Comparison of ENCODE assay signal across 8 mouse cellular contexts in genomic region chr16:31201704-31202103, GRCm38 (mm10). TPM values are rescaled to one million over a fixed set of nuclear protein-coding genes. Genes with fewer than 3 reads are reported as not detected.
DNase-seq lines count a peak whose midpoint lies in the region; ATAC-seq and TF ChIP-seq lines count a peak whose summit lies in the region.

No protein-coding gene starts in this region.

- peaks cover 16% of the 10 kb centered on the region for H3K4me1 ChIP-seq in forebrain, embryonic 16.5 days (replicated peaks; ENCODE audit: control insufficient read depth, insufficient read depth, low read length)
- H3K4me1 ChIP-seq in limb, embryonic 12.5 days (replicated peaks), result peaks cover 10% of the 10 kb centered on the region
- H3K4me1 ChIP-seq in neural tube, embryonic 13.5 days (replicated peaks), result peaks cover 31% of the 10 kb centered on the region

- no peaks in the 10 kb centered on the region for H3K9me3 ChIP-seq in forebrain, embryonic 16.5 days (ENCODE audit: control insufficient read depth, low read length)
- H3K9me3 ChIP-seq in limb, embryonic 12.5 days, result no peaks in the 10 kb centered on the region
- H3K9me3 ChIP-seq in neural tube, embryonic 13.5 days, result no peaks in the 10 kb centered on the region

- peak overlapping the region; percentile 88 for H3K27ac ChIP-seq in layer of hippocampus, adult 2 months
- H3K27ac ChIP-seq in forebrain, embryonic 16.5 days (ENCODE audit: low read length), result no peak overlapping the region; the same call in 1 of the 2 replicates
- no peak overlapping the region for H3K27ac ChIP-seq in limb, embryonic 12.5 days
- H3K27ac ChIP-seq in neural tube, embryonic 13.5 days (replicated peaks), result peak overlapping the region; percentile 57

- H3K4me2 ChIP-seq in forebrain, embryonic 16.5 days (ENCODE audit: low read length), result peak overlapping the region; percentile 54
- peak overlapping the region; percentile 86 for H3K4me2 ChIP-seq in limb, embryonic 12.5 days
- H3K4me2 ChIP-seq in neural tube, embryonic 13.5 days, result peak overlapping the region; percentile 68

- H3K27me3 ChIP-seq in forebrain, embryonic 16.5 days (replicated peaks; ENCODE audit: control insufficient read depth, insufficient read depth, low read length), result no peaks in the 10 kb centered on the region
- no peaks in the 10 kb centered on the region for H3K27me3 ChIP-seq in limb, embryonic 12.5 days
- no peaks in the 10 kb centered on the region for H3K27me3 ChIP-seq in neural tube, embryonic 13.5 days

- no peak for TF ChIP-seq CTCF in layer of hippocampus, adult 2 months (conservative IDR thresholded peaks at IDR 0.05)

- WGBS in forebrain, embryonic 16.5 days, result 81% methylated on average over 2 of the region's 2 CpGs
- WGBS in limb, embryonic 12.5 days, result 95% methylated on average over 2 of the region's 2 CpGs
- 82% methylated on average over 2 of the region's 2 CpGs for WGBS in neural tube, embryonic 13.5 days

- DNase-seq in layer of hippocampus, adult 2 months (ENCODE audit: low spot score in 2 of 2), result no peak
- no peak for DNase-seq in layer of hippocampus, postnatal 14 days (ENCODE audit: low spot score in 2 of 2)
- DNase-seq in spleen, postnatal 10 days (ENCODE audit: low spot score in 2 of 2), result no peak
- no peak for DNase-seq in urinary bladder, postnatal 36 days (ENCODE audit: low spot score in 2 of 2)
- DNase-seq in adrenal gland, adult (ENCODE audit: inconsistent age in 2 of 2, low spot score in 1 of 2), result no peak

- no peak for ATAC-seq in forebrain, embryonic 16.5 days
- ATAC-seq in limb, embryonic 12.5 days (ENCODE audit: insufficient number of reproducible peaks, insufficient read depth, low FRiP score, low TSS enrichment, low read depth), result no peak
- no peak for ATAC-seq in neural tube, embryonic 13.5 days (ENCODE audit: low read depth)

- no peak overlapping the region for H3K9ac ChIP-seq in forebrain, embryonic 16.5 days (replicated peaks; ENCODE audit: low read depth, low read length)
- H3K9ac ChIP-seq in limb, embryonic 12.5 days (replicated peaks), result no peak overlapping the region
- H3K9ac ChIP-seq in neural tube, embryonic 13.5 days, result no peak overlapping the region

- peak overlapping the region; percentile 49 for H3K4me3 ChIP-seq in layer of hippocampus, adult 2 months
- no peak overlapping the region for H3K4me3 ChIP-seq in forebrain, embryonic 16.5 days (replicated peaks; ENCODE audit: low read length)
- no peak overlapping the region for H3K4me3 ChIP-seq in limb, embryonic 12.5 days (replicated peaks)
- H3K4me3 ChIP-seq in neural tube, embryonic 13.5 days, result no peak overlapping the region

- no peaks in the 10 kb centered on the region for H3K36me3 ChIP-seq in forebrain, embryonic 16.5 days (ENCODE audit: control insufficient read depth, insufficient read depth)
- H3K36me3 ChIP-seq in limb, embryonic 12.5 days, result no peaks in the 10 kb centered on the region
- H3K36me3 ChIP-seq in neural tube, embryonic 13.5 days, result no peaks in the 10 kb centered on the region

RNA-seq across cellular contexts. Expression of gene Acap2, which starts 0.7 kb away (rescaled TPM):
- total RNA-seq in layer of hippocampus, adult 2 months (2021), result 100 to 1,000 TPM; 140 to 148 TPM
- 100 to 1,000 TPM; 102 to 116 TPM for total RNA-seq in layer of hippocampus, postnatal 14 days (2021)
- 12.7 and 15.0 TPM in 2 replicates for polyA plus RNA-seq in forebrain, embryonic 16.5 days (2015; fragmentation: Nextera tagmentation; extraction: Ambion mirVana)
- 20.4 and 20.7 TPM in 2 replicates for polyA plus RNA-seq in limb, embryonic 12.5 days (2016; fragmentation: Nextera tagmentation; extraction: Ambion mirVana)
- polyA plus RNA-seq in neural tube, embryonic 13.5 days (2015; fragmentation: Nextera tagmentation; extraction: Ambion mirVana), result 12.1 and 14.6 TPM in 2 replicates

Comparison
In these comparisons a context has a peak if more than half of its experiments do, and no peak if none do; other contexts are left out.
1. H3K27ac ChIP-seq: peak in layer of hippocampus, adult 2 months (single experiment) and neural tube, embryonic 13.5 days (single experiment); none in forebrain, embryonic 16.5 days (single experiment) and limb, embryonic 12.5 days (single experiment).
2. Peak in every context shown above with its lines, with median percentiles within 50 percentile points of each other: H3K4me2 ChIP-seq.